Mouse (Mus musculus) embryo, embryonic 11 days (tissue): Measurements from ENCODE around the gene Mcm2.

Source experiments
- DNase-seq: peaks from one replicate; pipeline ENCODE4 v3.0.0-alpha.2; 2015

The Mcm2 gene

GRCm38 (mm10) chr6:88925640-88926205 is 27.1 kb upstream of the Mcm2 start:
- DNase-seq: peak; percentile 85

GRCm38 (mm10) chr6:88924502-88925275 is 26.1 kb upstream of the Mcm2 start:
- DNase-seq: peak; percentile 67

DNA sequence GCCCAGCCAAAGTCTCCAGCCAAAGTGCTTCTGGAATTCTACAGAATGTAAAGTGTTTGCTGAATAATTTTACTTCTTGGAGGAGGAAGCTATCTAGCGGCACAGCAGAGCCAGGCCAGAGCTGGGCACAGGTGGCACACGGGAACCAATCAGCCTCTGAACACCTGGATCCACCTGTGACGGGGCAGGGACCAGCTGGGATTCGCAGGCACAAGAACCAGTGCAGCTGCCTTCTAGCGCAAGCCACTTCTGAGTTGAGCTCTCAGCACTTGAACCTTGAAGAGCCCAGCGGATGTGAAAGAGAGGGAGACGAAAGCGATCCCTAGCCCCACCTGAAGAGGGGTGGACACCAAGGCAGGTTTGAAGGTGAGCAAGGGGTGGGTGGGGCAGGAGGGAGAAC is 20.2 kb upstream of the Mcm2 start:
- no peak for DNase-seq

DNA sequence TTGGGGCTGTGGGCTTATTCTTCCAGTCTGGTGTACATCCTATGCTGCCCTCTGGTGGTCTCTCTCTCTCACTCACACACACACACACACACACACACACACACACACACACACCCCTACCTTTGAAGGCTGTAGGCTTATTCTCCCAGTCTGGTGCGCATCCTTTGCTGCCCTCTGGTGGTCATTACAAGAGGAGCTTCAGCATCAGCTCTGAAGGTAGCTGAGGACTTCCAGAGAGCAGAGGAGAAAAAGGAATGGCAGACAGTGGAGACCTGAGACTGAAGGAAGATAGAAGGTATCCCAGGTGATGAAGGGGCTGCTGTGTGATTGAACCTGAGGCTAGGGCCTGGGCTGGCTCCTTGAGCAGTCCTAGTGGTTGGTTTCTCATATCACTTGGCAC is 17.6 kb upstream of the Mcm2 start:
- DNase-seq: peak; percentile 56

- no peak for DNase-seq
These were observed 16.9 kb upstream of the Mcm2 start for GRCm38 (mm10) chr6:88915510-88915909.

DNA sequence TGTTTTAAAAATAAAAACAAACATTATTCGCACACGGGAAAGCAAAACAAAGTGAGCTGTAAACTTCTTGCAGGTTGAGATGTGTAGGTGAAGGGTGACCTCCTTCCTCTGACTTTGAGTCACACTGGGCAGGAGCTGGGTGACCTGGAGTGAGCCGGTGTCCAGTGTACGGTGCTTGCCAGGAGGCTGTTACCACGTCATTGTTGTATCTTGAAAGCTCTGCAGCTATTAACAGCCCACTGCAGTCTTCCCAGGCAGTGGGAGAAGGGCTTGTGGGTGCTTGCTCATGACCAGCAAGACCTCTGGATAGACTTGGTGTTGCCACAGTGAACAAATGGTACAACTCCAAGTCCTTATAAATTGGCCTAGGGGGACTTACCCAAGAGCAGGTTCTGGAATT is 16.2 kb upstream of the Mcm2 start:
- DNase-seq: no peak

- no peak for DNase-seq
These were observed 14.9 kb upstream of the Mcm2 start for GRCm38 (mm10) chr6:88913440-88913839.

DNA sequence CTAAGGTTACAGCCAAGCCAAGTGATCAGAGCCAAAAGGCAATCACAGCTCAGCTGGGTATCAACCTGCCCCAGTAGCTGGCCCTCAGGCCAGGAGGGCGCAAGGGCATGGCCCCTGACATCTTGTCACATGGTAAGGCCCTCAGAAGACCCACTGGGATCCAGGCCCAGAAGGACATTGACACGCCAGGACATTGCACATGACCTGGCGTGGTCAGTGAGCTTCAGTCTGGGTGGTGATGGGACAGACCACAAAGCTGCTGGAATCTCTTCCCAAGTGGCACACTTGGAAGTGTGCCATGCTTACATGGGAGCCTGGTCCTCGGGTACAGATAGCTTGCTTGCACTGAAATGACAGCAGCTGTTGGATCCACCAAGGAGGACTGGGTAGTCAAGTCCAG is 14.4 kb upstream of the Mcm2 start:
- DNase-seq: no peak

DNA sequence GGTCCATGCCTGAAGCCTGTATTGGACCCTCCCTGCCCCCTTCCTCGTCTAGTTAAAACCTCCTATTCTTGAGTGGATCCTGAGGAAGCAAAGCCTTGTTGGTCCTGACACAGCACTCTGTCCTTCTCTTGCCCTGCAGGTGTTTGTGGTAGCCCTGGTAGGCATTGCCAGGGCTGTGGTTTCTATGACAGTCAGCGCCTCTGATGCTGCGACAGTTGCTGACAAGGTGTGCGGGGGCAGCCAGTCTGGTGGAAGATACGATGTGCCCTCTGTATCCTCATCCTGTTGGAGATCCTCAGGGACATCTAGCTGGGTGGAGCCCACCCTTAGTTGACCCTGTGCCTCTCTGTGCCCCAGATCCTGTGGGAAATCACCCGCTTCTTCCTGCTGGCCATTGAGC is 10.6 kb upstream of the Mcm2 start:
- no peak for DNase-seq

GRCm38 (mm10) chr6:88906369-88907108 is 8.0 kb upstream of the Mcm2 start:
- peak; percentile 81 for DNase-seq

DNA sequence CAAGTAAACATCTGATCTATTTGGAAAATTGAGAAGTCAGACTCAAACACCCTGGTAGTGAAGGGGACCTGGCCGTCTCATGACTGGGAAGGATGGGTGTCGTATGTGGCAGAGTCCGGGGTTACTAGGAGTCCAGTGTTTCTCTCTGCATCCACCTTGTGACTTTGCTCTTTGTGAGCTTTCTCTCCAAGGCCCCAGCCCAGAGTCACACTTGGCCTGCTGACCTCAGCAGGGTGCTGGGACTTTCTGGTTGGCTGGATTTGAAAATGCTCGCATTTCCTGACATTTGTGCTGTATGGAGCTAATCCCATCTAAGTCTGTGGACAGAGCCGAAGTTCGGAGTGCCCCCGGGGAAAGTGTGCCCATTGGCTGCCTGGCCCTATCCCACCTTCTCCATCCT is 6.5 kb upstream of the Mcm2 start:
- DNase-seq: no peak

DNA sequence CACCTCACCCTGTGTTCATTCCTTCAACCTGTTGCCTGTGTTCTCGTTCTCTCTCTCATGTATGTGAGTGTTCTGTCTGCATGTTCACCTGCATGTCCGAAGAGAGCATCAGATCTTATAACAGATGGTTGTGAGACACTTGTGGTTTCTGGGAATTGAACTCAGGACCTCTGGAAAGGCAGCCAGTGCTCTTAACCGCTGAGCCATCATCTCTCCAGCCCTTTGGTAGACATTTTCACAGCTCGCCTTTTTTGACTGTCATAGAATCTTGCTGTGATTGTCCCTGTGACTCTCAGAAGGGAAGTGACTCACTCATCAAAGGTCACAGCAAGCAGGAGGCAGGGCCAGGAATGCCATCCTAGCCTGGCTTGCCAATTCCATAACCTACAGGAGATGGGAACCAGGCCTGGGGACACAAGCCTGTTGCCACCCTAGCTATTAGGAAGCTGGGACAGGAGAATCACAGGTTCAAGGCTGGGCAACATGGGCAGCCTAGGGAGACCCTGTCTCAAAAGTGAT is 5.9 kb upstream of the Mcm2 start:
- no peak for DNase-seq

GRCm38 (mm10) chr6:88903708-88904107 is 5.1 kb upstream of the Mcm2 start:
- DNase-seq: no peak

GRCm38 (mm10) chr6:88901947-88902820 is 3.6 kb upstream of the Mcm2 start, which contains the start of gene Tpra1:
Tpra1 (plus strand) TSS chr6:88902251.
- DNase-seq: peak; percentile 97

GRCm38 (mm10) chr6:88901471-88901870 is 2.9 kb upstream of the Mcm2 start:
- no peak for DNase-seq

- DNase-seq: no peak
These were observed 1.0 kb upstream of the Mcm2 start for GRCm38 (mm10) chr6:88899628-88900027.

GRCm38 (mm10) chr6:88899086-88899485 is 506 bp upstream of the Mcm2 start:
- no peak for DNase-seq

GRCm38 (mm10) chr6:88897246-88897645 is 1.3 kb downstream of the Mcm2 start:
- no peak for DNase-seq

DNA sequence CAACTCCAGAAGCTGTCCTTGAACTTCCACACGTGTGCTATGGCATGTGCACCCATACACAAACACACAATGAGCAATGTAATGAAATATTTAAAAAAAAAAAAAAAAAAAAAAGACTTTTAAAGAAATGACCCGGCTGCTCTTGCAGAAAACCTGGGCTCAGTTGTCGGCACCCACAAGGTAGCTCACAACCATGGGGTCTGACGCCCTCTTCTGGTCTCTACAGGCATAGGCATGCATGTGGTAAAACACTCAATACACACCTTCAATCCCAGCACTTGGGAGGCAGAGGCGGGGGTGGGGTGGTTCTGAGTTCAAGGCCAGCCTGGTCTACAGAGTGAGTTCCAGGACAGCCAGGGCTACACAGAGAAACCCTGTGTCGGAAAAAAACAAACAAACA is 2.6 kb downstream of the Mcm2 start:
- no peak for DNase-seq

- DNase-seq: peak; percentile 70
These were observed 5.0 kb downstream of the Mcm2 start for GRCm38 (mm10) chr6:88893559-88893958.

DNA sequence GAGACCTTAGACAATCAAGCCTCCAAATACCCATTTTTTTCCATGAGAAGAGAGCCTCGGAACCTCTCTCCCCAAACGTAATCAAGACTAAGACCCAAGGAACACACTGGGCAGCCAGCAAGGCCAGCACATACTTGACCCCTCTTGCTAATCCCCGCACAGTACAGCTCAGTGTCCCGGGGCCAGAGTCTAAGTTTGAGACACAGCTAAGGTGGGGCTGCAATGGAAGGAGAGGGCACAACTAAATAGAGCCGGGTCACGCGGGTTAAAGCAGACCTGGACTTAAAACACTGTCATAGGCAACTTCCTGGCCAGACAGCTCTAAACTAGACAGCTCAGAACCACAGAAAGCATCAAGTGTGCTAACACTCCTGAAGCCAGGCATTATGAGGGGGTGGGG is 7.7 kb downstream of the Mcm2 start:
- no peak for DNase-seq

DNA sequence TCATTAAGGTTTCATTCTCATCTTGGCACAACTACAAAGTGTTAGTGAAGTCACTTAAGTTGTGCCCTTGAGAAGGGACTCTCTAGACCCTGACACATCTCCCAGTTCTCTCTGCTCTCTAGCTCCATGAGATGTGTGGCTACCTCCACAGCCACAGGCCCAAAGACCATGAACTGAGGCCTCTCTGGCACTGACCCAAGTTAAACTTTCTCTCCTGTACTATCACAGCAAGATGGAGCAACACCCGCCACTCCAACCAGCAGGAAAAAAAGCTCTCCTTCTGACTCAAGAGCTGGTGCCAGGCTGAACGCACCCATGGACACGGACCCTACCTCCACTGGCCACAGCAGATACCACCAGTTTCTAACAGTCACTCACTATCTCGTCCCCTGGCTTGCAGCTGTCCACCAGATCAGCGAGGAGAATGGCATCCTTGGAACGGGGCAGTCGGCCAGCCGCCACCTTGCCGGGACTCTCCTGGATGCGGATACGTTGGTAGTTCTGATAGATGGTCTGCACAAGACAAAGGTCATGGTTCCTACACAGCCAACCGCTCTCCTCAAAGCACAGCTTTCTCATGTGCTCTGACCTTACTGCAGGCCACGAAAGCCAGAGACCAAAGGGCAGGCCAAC is 9.1 kb downstream of the Mcm2 start:
- DNase-seq: no peak
